Comparison of ENCODE assay signal across 18 mouse cellular contexts in genomic region chr6:34103251-34103920, GRCm38 (mm10).
"Had no signal": no experiment of that assay in that cellular context is flagged by ENCODE, and none has a peak within 500 bp of the region (broad histone marks: within the 10 kb centered on the region; RNA-seq: fewer than 3 reads in every experiment).

No protein-coding gene starts in this region.

- H3K9ac ChIP-seq: kidney, embryonic 15.5 days; liver, embryonic 13.5 days; midbrain, embryonic 12.5 days; midbrain, embryonic 15.5 days; neural tube, embryonic 12.5 days; neural tube, embryonic 15.5 days; stomach, embryonic 15.5 days had no signal

- H3K27ac ChIP-seq: kidney, embryonic 15.5 days; layer of hippocampus, adult 2 months; liver, embryonic 13.5 days; midbrain, embryonic 12.5 days; midbrain, embryonic 15.5 days; neural tube, embryonic 12.5 days; neural tube, embryonic 15.5 days; stomach, embryonic 15.5 days had no signal

- DNase-seq: kidney, adult 2 months; kidney, postnatal 14 days; layer of hippocampus, adult 9-11 months; liver, embryonic 13.5 days; lung, adult 2 months; lung, postnatal 14 days; lung, postnatal 4 days; retina, postnatal 1 day; right cerebral cortex, postnatal 25 days; spleen, adult 18-20 months; thymus, postnatal 25 days had no signal

- ATAC-seq: midbrain, embryonic 15.5 days had no signal

- H3K9me3 ChIP-seq: kidney, embryonic 15.5 days; liver, embryonic 13.5 days; midbrain, embryonic 12.5 days; midbrain, embryonic 15.5 days; neural tube, embryonic 12.5 days; neural tube, embryonic 15.5 days; stomach, embryonic 15.5 days had no signal

- H3K4me3 ChIP-seq: kidney, embryonic 15.5 days; layer of hippocampus, adult 2 months; liver, embryonic 13.5 days; midbrain, embryonic 12.5 days; midbrain, embryonic 15.5 days; neural tube, embryonic 12.5 days; neural tube, embryonic 15.5 days; stomach, embryonic 15.5 days had no signal

- H3K4me2 ChIP-seq: kidney, embryonic 15.5 days; liver, embryonic 13.5 days; midbrain, embryonic 12.5 days; midbrain, embryonic 15.5 days; neural tube, embryonic 12.5 days; neural tube, embryonic 15.5 days; stomach, embryonic 15.5 days had no signal

- H3K4me1 ChIP-seq: kidney, embryonic 15.5 days; liver, embryonic 13.5 days; midbrain, embryonic 12.5 days; midbrain, embryonic 15.5 days; neural tube, embryonic 12.5 days; neural tube, embryonic 15.5 days; stomach, embryonic 15.5 days had no signal

- H3K36me3 ChIP-seq: kidney, embryonic 15.5 days; liver, embryonic 13.5 days; midbrain, embryonic 12.5 days; midbrain, embryonic 15.5 days; neural tube, embryonic 12.5 days; neural tube, embryonic 15.5 days; stomach, embryonic 15.5 days had no signal

- H3K27me3 ChIP-seq: kidney, embryonic 15.5 days; liver, embryonic 13.5 days; midbrain, embryonic 12.5 days; midbrain, embryonic 15.5 days; neural tube, embryonic 12.5 days; neural tube, embryonic 15.5 days; stomach, embryonic 15.5 days had no signal
